Comparison of ENCODE assay signal across 12 mouse cellular contexts in the genomic region with DNA sequence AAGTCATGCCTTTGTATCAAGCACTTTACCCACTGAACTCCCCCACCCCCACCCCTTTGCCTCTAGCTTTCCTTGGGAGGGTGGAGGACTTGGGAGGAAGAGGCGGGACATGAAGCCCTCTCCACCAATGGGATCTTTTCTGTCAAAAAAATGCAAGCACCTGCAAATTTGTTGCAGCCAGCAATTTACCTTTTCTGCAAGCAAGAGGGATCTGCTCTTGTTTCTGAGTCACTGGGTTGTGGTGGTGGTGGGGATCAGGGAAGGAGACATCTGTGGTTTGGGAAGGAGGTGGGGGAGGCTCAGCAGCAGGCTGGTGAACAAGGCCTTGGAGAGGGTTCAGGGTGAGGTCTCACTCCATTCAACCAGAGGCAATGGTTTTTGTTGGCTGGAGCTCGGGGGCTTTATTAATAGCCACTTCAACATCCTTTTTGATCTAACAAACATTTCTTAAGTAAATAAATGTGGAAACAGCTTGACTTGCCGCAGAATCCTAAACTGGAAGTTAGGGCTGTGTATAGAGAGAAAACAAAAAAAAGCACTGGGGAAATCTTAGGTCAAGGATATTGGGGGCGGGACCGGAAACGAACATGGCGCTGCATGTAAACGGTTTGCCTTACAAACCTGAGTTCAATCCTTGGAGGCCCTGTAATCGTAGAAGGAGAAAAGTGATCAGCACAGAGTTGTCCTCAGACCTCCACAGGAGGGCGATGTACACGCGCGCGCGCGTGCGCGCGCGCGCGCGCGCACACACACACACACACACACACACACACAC. TPM values are rescaled to one million over a fixed set of nuclear protein-coding genes. Genes with fewer than 3 reads are reported as not detected.
DNase-seq lines count a peak whose midpoint lies in the region; ATAC-seq and TF ChIP-seq lines count a peak whose summit lies in the region.
"Had no signal": no experiment of that assay in that cellular context is flagged by ENCODE, and none has a peak within 500 bp of the region (broad histone marks: within the 10 kb centered on the region; RNA-seq: fewer than 3 reads in every experiment).

No protein-coding gene starts in this region.

- H3K27ac ChIP-seq in forebrain, embryonic 15.5 days (replicated peaks), result peak overlapping the region; percentile 31; the same call in 1 of the 2 replicates
- H3K27ac ChIP-seq in forebrain, embryonic 11.5 days (ENCODE audit: low read depth, low read length), result no peak overlapping the region
- H3K27ac ChIP-seq in midbrain, embryonic 15.5 days, result 0 out of 2 replicates have a peak overlapping the region, but pooled peaks have one; percentile 13
- H3K27ac ChIP-seq in midbrain, embryonic 14.5 days (replicated peaks; ENCODE audit: low read depth, low read length), result no peak overlapping the region
- H3K27ac ChIP-seq in kidney, postnatal 0 days, result peak overlapping the region; percentile 79
- H3K27ac ChIP-seq in stomach, embryonic 16.5 days (ENCODE audit: low read length), result peak overlapping the region; percentile 24; the same call in 1 of the 2 replicates
- H3K27ac ChIP-seq: heart, embryonic 15.5 days; limb, embryonic 12.5 days had no signal

- intact Hi-C loops in heart, postnatal 25 days (cut with DNase I), result no loop called here

- H3K9me3 ChIP-seq in forebrain, embryonic 15.5 days, result no peaks in the 10 kb centered on the region
- no peaks in the 10 kb centered on the region for H3K9me3 ChIP-seq in forebrain, embryonic 11.5 days (ENCODE audit: control insufficient read depth, low read length)
- no peaks in the 10 kb centered on the region for H3K9me3 ChIP-seq in midbrain, embryonic 15.5 days
- H3K9me3 ChIP-seq in midbrain, embryonic 14.5 days (ENCODE audit: control insufficient read depth, low read length), result no peaks in the 10 kb centered on the region
- H3K9me3 ChIP-seq in kidney, postnatal 0 days (replicated peaks; ENCODE audit: low read length), result no peaks in the 10 kb centered on the region
- no peaks in the 10 kb centered on the region for H3K9me3 ChIP-seq in stomach, embryonic 16.5 days (replicated peaks; ENCODE audit: control insufficient read depth, low read length)
- H3K9me3 ChIP-seq: heart, embryonic 15.5 days; limb, embryonic 12.5 days had no signal

- H3K36me3 ChIP-seq in forebrain, embryonic 15.5 days, result no peaks in the 10 kb centered on the region
- no peaks in the 10 kb centered on the region for H3K36me3 ChIP-seq in forebrain, embryonic 11.5 days (ENCODE audit: control insufficient read depth, insufficient read depth, low read length)
- H3K36me3 ChIP-seq in midbrain, embryonic 15.5 days (replicated peaks), result no peaks in the 10 kb centered on the region
- no peaks in the 10 kb centered on the region for H3K36me3 ChIP-seq in midbrain, embryonic 14.5 days (ENCODE audit: control insufficient read depth, insufficient read depth, low read length)
- H3K36me3 ChIP-seq in kidney, postnatal 0 days (ENCODE audit: insufficient read depth, low read length), result no peaks in the 10 kb centered on the region
- H3K36me3 ChIP-seq in stomach, embryonic 16.5 days (ENCODE audit: control insufficient read depth, insufficient read depth, low read length), result no peaks in the 10 kb centered on the region
- H3K36me3 ChIP-seq: heart, embryonic 15.5 days; limb, embryonic 12.5 days had no signal

- H3K4me1 ChIP-seq in forebrain, embryonic 15.5 days, result peaks cover 41% of the 10 kb centered on the region
- H3K4me1 ChIP-seq in forebrain, embryonic 11.5 days (replicated peaks; ENCODE audit: control insufficient read depth, insufficient read depth, low read length), result peaks cover 18% of the 10 kb centered on the region
- H3K4me1 ChIP-seq in midbrain, embryonic 15.5 days, result peaks cover 33% of the 10 kb centered on the region
- peaks cover 29% of the 10 kb centered on the region for H3K4me1 ChIP-seq in midbrain, embryonic 14.5 days (ENCODE audit: control insufficient read depth, insufficient read depth, low read length)
- peaks cover 15% of the 10 kb centered on the region; the same call in 1 of the 2 replicates for H3K4me1 ChIP-seq in kidney, postnatal 0 days (replicated peaks; ENCODE audit: insufficient read depth, low read length)
- peaks cover 34% of the 10 kb centered on the region for H3K4me1 ChIP-seq in stomach, embryonic 16.5 days (ENCODE audit: control insufficient read depth, insufficient read depth, low read length)

- DNase-seq in forebrain, embryonic 11.5 days (ENCODE audit: low spot score), result no peak
- DNase-seq in midbrain, embryonic 14.5 days, result no peak
- peak; percentile 89 for DNase-seq in kidney, postnatal 0 days (ENCODE audit: low spot score)
- DNase-seq in heart, postnatal 25 days (ENCODE audit: low spot score), result no peak
- DNase-seq: gastrocnemius, postnatal 10 days had no signal

- no peak overlapping the region for H3K4me3 ChIP-seq in forebrain, embryonic 15.5 days
- no peak overlapping the region for H3K4me3 ChIP-seq in forebrain, embryonic 11.5 days (ENCODE audit: low read depth, low read length)
- H3K4me3 ChIP-seq in midbrain, embryonic 15.5 days, result no peak overlapping the region
- no peak overlapping the region for H3K4me3 ChIP-seq in midbrain, embryonic 14.5 days (replicated peaks; ENCODE audit: low read depth, low read length)
- no peak overlapping the region for H3K4me3 ChIP-seq in kidney, postnatal 0 days (replicated peaks; ENCODE audit: low read depth, low read length)
- H3K4me3 ChIP-seq in stomach, embryonic 16.5 days (replicated peaks; ENCODE audit: low read length), result no peak overlapping the region
- H3K4me3 ChIP-seq: limb, embryonic 12.5 days had no signal

- peak; percentile 43 for TF ChIP-seq CTCF in kidney, postnatal 0 days (IDR thresholded peaks at IDR 0.05; ENCODE audit: low read depth)

- ATAC-seq in forebrain, embryonic 15.5 days (replicated peaks), result no peak
- no peak for ATAC-seq in forebrain, embryonic 11.5 days (replicated peaks; ENCODE audit: low FRiP score)
- no peak for ATAC-seq in midbrain, embryonic 15.5 days (replicated peaks)
- ATAC-seq in midbrain, embryonic 14.5 days (ENCODE audit: low FRiP score, low TSS enrichment), result no peak
- no peak for ATAC-seq in kidney, postnatal 0 days (replicated peaks; ENCODE audit: low FRiP score, low read depth)
- no peak for ATAC-seq in stomach, embryonic 16.5 days (ENCODE audit: insufficient read depth, low FRiP score)
- no peak for ATAC-seq in megakaryocyte, adult 5-6 weeks (ENCODE audit: poor library complexity, severe bottlenecking)
- ATAC-seq: activated CD4-positive, CD25-positive, alpha-beta regulatory T cell, adult 4 months had no signal

- no peaks in the 10 kb centered on the region for H3K27me3 ChIP-seq in forebrain, embryonic 15.5 days
- no peaks in the 10 kb centered on the region; the same call in none of the 2 replicates for H3K27me3 ChIP-seq in forebrain, embryonic 11.5 days (ENCODE audit: control insufficient read depth, insufficient read depth, low read length)
- H3K27me3 ChIP-seq in midbrain, embryonic 15.5 days (replicated peaks), result no peaks in the 10 kb centered on the region
- no peaks in the 10 kb centered on the region for H3K27me3 ChIP-seq in midbrain, embryonic 14.5 days (ENCODE audit: control insufficient read depth, insufficient read depth, low read length)
- no peaks in the 10 kb centered on the region for H3K27me3 ChIP-seq in kidney, postnatal 0 days (ENCODE audit: insufficient read depth, low read length)
- H3K27me3 ChIP-seq in stomach, embryonic 16.5 days (ENCODE audit: control insufficient read depth, insufficient read depth, low read length), result no peaks in the 10 kb centered on the region

- H3K4me2 ChIP-seq in forebrain, embryonic 15.5 days (replicated peaks), result no peak overlapping the region
- H3K4me2 ChIP-seq in forebrain, embryonic 11.5 days (ENCODE audit: low read depth, low read length, severe bottlenecking), result no peak overlapping the region
- H3K4me2 ChIP-seq in midbrain, embryonic 15.5 days, result no peak overlapping the region
- no peak overlapping the region for H3K4me2 ChIP-seq in midbrain, embryonic 14.5 days (ENCODE audit: low read length)
- no peak overlapping the region for H3K4me2 ChIP-seq in kidney, postnatal 0 days (ENCODE audit: low read length)
- no peak overlapping the region for H3K4me2 ChIP-seq in stomach, embryonic 16.5 days (ENCODE audit: low read depth, low read length)

- 74% methylated on average over 24 of the region's 24 CpGs for WGBS in forebrain, embryonic 15.5 days
- WGBS in forebrain, embryonic 11.5 days, result 81% methylated on average over 16 of the region's 24 CpGs
- WGBS in midbrain, embryonic 15.5 days, result 67% methylated on average over 18 of the region's 24 CpGs
- 84% methylated on average over 23 of the region's 24 CpGs for WGBS in midbrain, embryonic 14.5 days
- WGBS in kidney, postnatal 0 days, result 54% methylated on average over 14 of the region's 24 CpGs
- WGBS in stomach, embryonic 16.5 days, result 48% methylated on average over 24 of the region's 24 CpGs

- no peak overlapping the region for H3K9ac ChIP-seq in forebrain, embryonic 15.5 days (replicated peaks)
- no peak overlapping the region for H3K9ac ChIP-seq in forebrain, embryonic 11.5 days (ENCODE audit: low read length)
- H3K9ac ChIP-seq in midbrain, embryonic 15.5 days, result no peak overlapping the region
- H3K9ac ChIP-seq in midbrain, embryonic 14.5 days (replicated peaks; ENCODE audit: low read length), result no peak overlapping the region
- H3K9ac ChIP-seq in kidney, postnatal 0 days (ENCODE audit: low read depth, low read length), result no peak overlapping the region
- no peak overlapping the region for H3K9ac ChIP-seq in stomach, embryonic 16.5 days (ENCODE audit: low read length)
- H3K9ac ChIP-seq: heart, embryonic 15.5 days; limb, embryonic 12.5 days had no signal

RNA-seq across cellular contexts. Expression of gene Camk2n1, which starts 42.8 kb away (rescaled TPM):
- polyA plus RNA-seq in forebrain, embryonic 15.5 days (2015; fragmentation: Nextera tagmentation; extraction: Ambion mirVana), result 9.7 and 10.7 TPM in 2 replicates
- 2.2 and 2.5 TPM in 2 replicates for polyA plus RNA-seq in forebrain, embryonic 11.5 days (2014; fragmentation: Nextera tagmentation; extraction: Ambion mirVana)
- 14.8 and 15.7 TPM in 2 replicates for polyA plus RNA-seq in midbrain, embryonic 15.5 days (2015; fragmentation: Nextera tagmentation; extraction: Ambion mirVana)
- 15.4 and 20.5 TPM in 2 replicates for polyA plus RNA-seq in midbrain, embryonic 14.5 days (2014; fragmentation: Nextera tagmentation; extraction: Ambion mirVana)
- 13.8 and 14.5 TPM in 2 replicates for polyA plus RNA-seq in kidney, postnatal 0 days (2015; fragmentation: Nextera tagmentation; extraction: Ambion mirVana)
- polyA plus RNA-seq in stomach, embryonic 16.5 days (2015; fragmentation: Nextera tagmentation; extraction: Ambion mirVana), result 2.8 and 3.2 TPM in 2 replicates
- total RNA-seq in heart, postnatal 25 days (2021), result 10 to 100 TPM in 1 of 2 experiments, 1 to 10 TPM in 1; 9.6 to 11.2 TPM
- 0.21 and 0.40 TPM in 2 replicates for total RNA-seq in megakaryocyte, adult 5-6 weeks (2015)
- 0.04 TPM in 1 of 2 replicates, not detected in the other for total RNA-seq in megakaryocyte, adult 5-6 weeks (2017)

Comparison
In these comparisons a context has a peak if more than half of its experiments do, and no peak if none do; other contexts are left out.
1. H3K27ac ChIP-seq: peak in forebrain, embryonic 15.5 days (single experiment), midbrain, embryonic 15.5 days (single experiment), kidney, postnatal 0 days (single experiment) and stomach, embryonic 16.5 days (single experiment); none in forebrain, embryonic 11.5 days (single experiment) and midbrain, embryonic 14.5 days (single experiment).